Mouse (Mus musculus) embryonic facial prominence, embryonic 11.5 days (tissue): ENCODE measurements at regions not wholly inside any gene's neighbourhood (a gene's known extent, or its start where the extent isn't known, plus 50 kb on each side); places are given as distances from the start of the nearest gene placed in this dataset.
"Not testable (repeated sequence)": the region's sequence is repeated elsewhere in the genome, so short reads cannot be mapped to it uniquely, and the experiment has no call there.

Experiments
- ATAC-seq: fragments of 200-750 bp; cut with Nextera tagmentation; replicated peaks from 2 replicates; pipeline ENCODE4 v1.8.0; 2017; ENCODE audit warnings: low read depth; ENCODE audit not compliant: insufficient number of reproducible peaks, low FRiP score, low TSS enrichment
- DNase-seq: peaks from one replicate; pipeline ENCODE4 v3.0.0-alpha.2; 2015; ENCODE audit warnings: low spot score
- H3K27ac ChIP-seq: fragments of 300-500 bp; sonication (generic); replicated peaks from 2 replicates; pipeline ENCODE4 v1.5.1; 2014; ENCODE audit warnings: mild to moderate bottlenecking, low read depth, low read length, control low read depth
- H3K27me3 ChIP-seq: fragments of 300-500 bp; sonication (generic); 2 replicates; pipeline ENCODE4 v1.6.1; 2014; ENCODE audit warnings: mild to moderate bottlenecking, low read length, moderate library complexity, mixed read lengths; ENCODE audit not compliant: control insufficient read depth, insufficient read depth
- H3K36me3 ChIP-seq: fragments of 300-500 bp; sonication (generic); replicated peaks from 2 replicates; pipeline ENCODE4 v1.6.1; 2014; ENCODE audit warnings: low read depth, mild to moderate bottlenecking, low read length, moderate library complexity, mixed read lengths; ENCODE audit not compliant: control insufficient read depth, insufficient read depth
- H3K4me1 ChIP-seq: fragments of 300-500 bp; sonication (generic); 2 replicates; pipeline ENCODE4 v1.6.1; 2014; ENCODE audit warnings: low read length, mixed read lengths; ENCODE audit not compliant: control insufficient read depth, insufficient read depth
- H3K4me2 ChIP-seq: fragments of 300-500 bp; sonication (generic); 2 replicates; pipeline ENCODE4 v1.6.1; 2014; ENCODE audit warnings: low read depth, mild to moderate bottlenecking, control low read depth, low read length, moderate library complexity
- H3K4me3 ChIP-seq: fragments of 300-500 bp; sonication (generic); 2 replicates; pipeline ENCODE4 v1.5.1; 2014; ENCODE audit warnings: low read depth, low read length, control low read depth
- H3K9ac ChIP-seq: fragments of 300-500 bp; sonication (generic); replicated peaks from 2 replicates; pipeline ENCODE4 v1.6.1; 2014; ENCODE audit warnings: mild to moderate bottlenecking, control low read depth, low read length
- H3K9me3 ChIP-seq: fragments of 300-500 bp; sonication (generic); replicated peaks from 2 replicates; pipeline ENCODE4 v1.6.1; 2016; ENCODE audit warnings: mild to moderate bottlenecking, low read length, inconsistent platforms, mixed read lengths; ENCODE audit not compliant: control insufficient read depth
- WGBS: fragments of 180-500 bp; shearing (Covaris S2); extraction: QIAGEN DNeasy Blood & Tissue Kit; methylation state at CpG from one replicate; pipeline ENCODE4 v1.1.7; 2014; 5-methylcytosine and 5-hydroxymethylcytosine counted together

DNA sequence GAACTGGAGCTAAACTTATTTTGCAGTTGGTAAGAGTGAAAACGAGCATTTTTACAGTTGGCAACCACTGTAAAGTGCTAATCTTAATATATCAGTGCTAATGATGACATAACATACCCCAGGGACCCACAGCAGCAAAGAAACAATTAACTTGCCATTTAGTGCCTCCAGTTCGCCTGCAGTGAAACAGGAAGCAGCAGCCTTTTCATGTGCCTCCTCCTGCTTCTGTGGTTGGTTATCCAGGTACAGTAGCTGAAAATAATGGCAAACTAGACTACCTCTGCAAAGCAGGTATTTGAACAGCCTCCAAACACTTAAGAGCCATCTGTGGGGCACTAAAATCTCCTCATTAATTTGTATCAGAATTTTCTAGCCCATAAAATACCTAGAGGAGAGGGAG lies 584.8 kb upstream of the Pfkp start:
- no peak overlapping the region for H3K27ac ChIP-seq
- no peaks in the 10 kb centered on the region for H3K9me3 ChIP-seq
- H3K27me3 ChIP-seq, result no peaks in the 10 kb centered on the region
- 34% methylated on average over 2 of the region's 2 CpGs for WGBS
- no peak overlapping the region for H3K4me3 ChIP-seq
- H3K36me3 ChIP-seq, result no peaks in the 10 kb centered on the region
- no peaks in the 10 kb centered on the region for H3K4me1 ChIP-seq
- ATAC-seq, result no peak
- no peak overlapping the region for H3K4me2 ChIP-seq
- no peak for DNase-seq
- H3K9ac ChIP-seq, result no peak overlapping the region

DNA sequence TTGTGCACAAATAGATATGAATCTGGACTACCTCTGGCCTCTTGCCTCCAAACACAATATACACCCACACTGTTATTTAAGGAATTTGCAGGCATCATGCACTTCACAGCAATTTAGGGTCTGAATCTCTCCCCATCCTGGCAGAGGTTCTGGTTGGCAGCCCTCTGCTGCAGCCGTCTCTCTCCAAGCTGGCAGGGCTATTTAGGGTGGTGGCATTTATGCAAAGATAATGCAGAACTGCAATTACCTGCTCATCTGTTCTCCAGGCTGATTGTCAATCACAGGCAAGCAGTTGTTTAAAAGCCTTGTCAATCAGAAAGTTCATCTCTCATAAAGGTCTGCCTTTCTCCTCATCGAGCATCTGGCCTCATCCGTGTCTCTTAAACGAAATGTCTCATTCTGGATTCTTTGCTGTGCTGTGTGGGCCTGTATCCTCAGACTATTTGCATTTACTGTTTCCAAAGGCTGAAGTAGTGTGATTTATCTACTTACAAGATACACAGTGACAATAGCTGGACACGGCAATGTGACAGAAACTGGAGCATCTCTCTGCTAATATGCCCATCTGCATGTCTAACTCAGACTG lies 558.1 kb upstream of the Pfkp start:
- no peak overlapping the region for H3K9ac ChIP-seq
- 70% methylated on average over 5 of the region's 5 CpGs for WGBS
- no peaks in the 10 kb centered on the region for H3K9me3 ChIP-seq
- H3K27me3 ChIP-seq, result no peaks in the 10 kb centered on the region
- H3K4me2 ChIP-seq, result no peak overlapping the region
- DNase-seq (no peak), ATAC-seq (no peak)
- H3K4me3 ChIP-seq, result no peak overlapping the region
- no peaks in the 10 kb centered on the region for H3K4me1 ChIP-seq
- H3K36me3 ChIP-seq, result no peaks in the 10 kb centered on the region
- H3K27ac ChIP-seq, result no peak overlapping the region

DNA sequence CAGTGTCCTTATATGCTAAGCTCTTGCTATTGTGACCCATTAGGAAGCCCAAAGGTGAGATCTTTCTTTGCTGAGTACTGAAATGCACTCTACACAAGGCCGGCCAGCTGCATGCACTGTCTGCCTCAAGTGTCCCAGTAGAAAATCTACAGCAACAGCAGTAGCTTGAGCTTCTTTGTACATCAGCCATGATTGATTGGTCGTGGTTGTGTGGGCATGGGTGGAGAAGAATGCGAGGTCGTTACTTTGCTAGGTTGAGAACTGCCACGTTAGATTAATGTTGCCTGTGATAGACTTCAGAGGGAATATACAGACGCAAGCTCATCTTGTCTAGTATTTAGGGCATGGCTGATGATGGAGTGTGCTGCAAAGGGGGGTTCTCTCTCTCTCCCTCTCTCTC lies 547.4 kb upstream of the Pfkp start:
- Histone ChIP-seq H3K27ac (no peak overlapping the region), H3K9ac (no peak overlapping the region), H3K36me3 (no peaks in the 10 kb centered on the region), H3K9me3 (no peaks in the 10 kb centered on the region), H3K4me1 (no peaks in the 10 kb centered on the region), H3K4me2 (no peak overlapping the region), H3K27me3 (no peaks in the 10 kb centered on the region), H3K4me3 (no peak overlapping the region)
- DNase-seq (no peak), ATAC-seq (no peak)
- 67% methylated on average over 6 of the region's 6 CpGs for WGBS

DNA sequence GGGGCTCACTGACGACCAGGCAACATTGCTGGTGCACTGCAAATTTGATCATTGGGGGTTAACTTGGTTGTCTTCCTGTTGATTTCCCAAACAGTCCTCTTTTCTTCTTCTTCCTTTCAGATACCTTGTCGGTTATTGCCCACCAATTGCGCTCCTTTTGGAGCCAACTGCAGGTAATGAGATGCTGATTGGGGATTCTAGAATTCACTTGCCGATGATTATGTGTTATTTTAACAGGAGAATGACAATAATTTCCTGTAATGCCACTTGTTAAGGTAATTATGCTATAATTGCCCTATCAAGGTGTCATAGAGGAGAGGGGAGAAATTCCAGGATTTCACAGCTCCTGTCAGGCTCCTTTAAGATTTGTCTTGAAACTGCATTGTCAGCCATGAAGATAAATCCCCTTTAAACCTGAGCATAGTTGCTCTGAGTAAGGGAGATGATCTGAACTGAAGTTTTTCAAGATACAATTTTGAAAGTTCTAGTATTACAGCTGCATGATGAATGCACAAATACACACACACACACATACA lies 533.7 kb upstream of the Pfkp start:
- no peak overlapping the region for H3K9ac ChIP-seq
- no peak overlapping the region for H3K4me2 ChIP-seq
- H3K27ac ChIP-seq, result no peak overlapping the region
- H3K4me3 ChIP-seq, result no peak overlapping the region
- no peaks in the 10 kb centered on the region for H3K36me3 ChIP-seq
- WGBS, result 56% methylated on average over 4 of the region's 4 CpGs
- H3K9me3 ChIP-seq, result no peaks in the 10 kb centered on the region
- no peak for ATAC-seq
- H3K27me3 ChIP-seq, result no peaks in the 10 kb centered on the region
- DNase-seq, result no peak
- no peaks in the 10 kb centered on the region for H3K4me1 ChIP-seq

DNA sequence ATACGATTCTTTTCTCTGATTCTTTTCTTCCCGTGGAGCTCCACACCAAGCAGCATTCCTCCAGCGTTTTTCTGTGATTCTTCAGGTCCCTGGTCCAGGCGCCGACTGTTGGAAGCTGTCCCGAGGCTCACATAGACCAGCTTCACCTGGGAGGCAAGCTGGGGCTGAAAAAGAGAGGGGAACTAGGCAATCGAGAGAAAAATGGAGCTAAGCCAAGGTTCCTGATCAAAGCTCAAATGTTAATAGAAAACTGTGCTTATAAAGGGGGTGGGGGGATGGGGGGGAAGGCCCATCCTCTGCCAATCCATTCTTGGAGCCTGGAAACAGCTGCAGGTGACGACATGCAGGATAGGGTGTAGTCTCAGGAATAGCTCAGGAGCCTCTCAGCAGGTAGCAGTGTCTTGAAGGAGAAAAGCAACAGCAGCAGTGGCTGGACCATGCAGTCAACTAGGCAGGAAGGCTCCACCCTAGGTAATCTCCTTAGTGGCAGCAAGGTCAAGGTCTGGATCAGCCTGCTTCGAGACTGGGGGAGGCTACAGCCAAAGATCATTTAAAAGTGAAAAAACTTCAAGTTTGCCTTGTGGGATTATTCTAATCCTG lies 527.1 kb upstream of the Pfkp start:
- Histone ChIP-seq H3K9me3 (no peaks in the 10 kb centered on the region), H3K4me3 (no peak overlapping the region), H3K27ac (no peak overlapping the region), H3K36me3 (no peaks in the 10 kb centered on the region), H3K9ac (no peak overlapping the region), H3K4me1 (no peaks in the 10 kb centered on the region), H3K27me3 (no peaks in the 10 kb centered on the region), H3K4me2 (no peak overlapping the region)
- 74% methylated on average over 9 of the region's 9 CpGs for WGBS
- no peak for ATAC-seq
- DNase-seq, result no peak

DNA sequence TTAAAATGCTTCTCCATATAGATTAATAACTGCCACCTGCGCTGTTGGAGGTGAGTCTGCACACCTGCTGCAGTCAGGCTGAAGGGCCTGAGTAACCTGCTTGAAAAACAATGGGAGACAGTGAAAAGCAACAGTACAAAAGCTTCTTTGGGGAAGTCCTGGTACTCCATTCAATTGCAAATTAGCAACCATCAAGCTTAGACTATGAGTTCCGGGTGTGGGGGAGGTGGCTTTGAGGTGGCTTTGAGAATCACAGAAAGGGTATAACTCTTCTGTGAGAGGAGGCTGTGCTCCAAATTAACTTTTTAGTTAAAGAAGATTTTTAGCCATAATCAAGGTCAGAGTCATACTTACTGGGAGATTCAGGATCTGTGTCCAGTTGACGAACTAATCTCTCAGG lies 521.5 kb upstream of the Pfkp start:
- not testable (repeated sequence) for H3K9me3 ChIP-seq, ATAC-seq, H3K36me3 ChIP-seq, H3K4me3 ChIP-seq, H3K27me3 ChIP-seq, H3K27ac ChIP-seq, H3K4me1 ChIP-seq, DNase-seq, H3K4me2 ChIP-seq, H3K9ac ChIP-seq
- WGBS, result 86% methylated on average over 3 of the region's 3 CpGs

DNA sequence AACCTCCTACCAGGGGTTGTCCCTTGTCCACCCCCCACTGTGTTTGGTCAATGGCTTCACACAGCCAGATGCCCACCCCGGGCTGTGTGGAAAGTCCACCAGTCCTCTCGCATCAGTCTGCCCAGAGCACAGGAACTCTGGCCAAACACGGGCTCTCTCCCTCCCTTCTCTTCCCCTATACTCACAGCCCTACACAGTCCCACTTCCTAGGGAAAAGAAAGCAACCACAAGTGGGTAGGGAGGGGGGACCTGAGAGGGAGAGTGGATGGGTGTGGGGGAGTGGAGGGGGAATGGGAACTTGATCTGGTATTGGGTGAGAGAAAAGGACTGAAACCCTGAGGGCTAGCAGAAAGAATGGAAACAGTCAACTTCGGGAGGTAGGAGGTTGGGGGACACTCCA lies 497.8 kb upstream of the Pfkp start:
- H3K4me3 ChIP-seq, result no peak overlapping the region
- no peaks in the 10 kb centered on the region for H3K4me1 ChIP-seq
- no peaks in the 10 kb centered on the region for H3K36me3 ChIP-seq
- DNase-seq, result no peak
- 0 out of 2 replicates have a peak, but pooled peaks have one; percentile 39 for ATAC-seq
- H3K9me3 ChIP-seq, result no peaks in the 10 kb centered on the region
- no peaks in the 10 kb centered on the region for H3K27me3 ChIP-seq
- H3K27ac ChIP-seq, result no peak overlapping the region
- no peak overlapping the region for H3K4me2 ChIP-seq
- 73% methylated on average over 4 of the region's 4 CpGs for WGBS
- H3K9ac ChIP-seq, result no peak overlapping the region

DNA sequence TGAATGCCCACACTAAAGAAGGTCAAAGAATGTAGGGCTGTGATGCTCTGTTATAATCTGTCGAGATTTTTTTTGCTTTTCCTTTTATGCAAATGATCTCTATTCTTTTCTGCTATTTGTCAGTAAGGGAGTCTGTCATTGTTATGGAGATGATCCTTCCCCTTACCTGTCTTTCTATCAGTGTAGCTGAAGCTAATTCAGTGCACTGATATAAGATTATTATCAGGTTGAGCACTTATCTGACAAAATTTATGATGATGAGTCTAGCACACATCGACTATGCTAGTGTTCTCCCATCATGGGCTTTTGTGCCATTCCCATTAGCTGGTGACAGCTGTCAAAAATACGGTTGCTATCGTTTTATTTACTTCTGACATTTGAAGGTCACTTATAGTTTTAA lies 462.0 kb upstream of the Pfkp start:
- no peaks in the 10 kb centered on the region for H3K27me3 ChIP-seq
- no peak for ATAC-seq
- H3K9me3 ChIP-seq, result no peaks in the 10 kb centered on the region
- no peak overlapping the region for H3K4me2 ChIP-seq
- H3K27ac ChIP-seq, result no peak overlapping the region
- WGBS, result 87% methylated on average over 4 of the region's 4 CpGs
- H3K36me3 ChIP-seq, result no peaks in the 10 kb centered on the region
- DNase-seq, result no peak
- H3K4me3 ChIP-seq, result no peak overlapping the region
- no peaks in the 10 kb centered on the region for H3K4me1 ChIP-seq
- no peak overlapping the region for H3K9ac ChIP-seq
